Mouse (Mus musculus): ENCODE results near the gene Mamdc2. TPM values are rescaled to one million over a fixed set of nuclear protein-coding genes. Genes with fewer than 3 reads are reported as not detected.

Gene Mamdc2
- total and polyA plus RNA-seq, 3 experiments: not detected

DNA sequence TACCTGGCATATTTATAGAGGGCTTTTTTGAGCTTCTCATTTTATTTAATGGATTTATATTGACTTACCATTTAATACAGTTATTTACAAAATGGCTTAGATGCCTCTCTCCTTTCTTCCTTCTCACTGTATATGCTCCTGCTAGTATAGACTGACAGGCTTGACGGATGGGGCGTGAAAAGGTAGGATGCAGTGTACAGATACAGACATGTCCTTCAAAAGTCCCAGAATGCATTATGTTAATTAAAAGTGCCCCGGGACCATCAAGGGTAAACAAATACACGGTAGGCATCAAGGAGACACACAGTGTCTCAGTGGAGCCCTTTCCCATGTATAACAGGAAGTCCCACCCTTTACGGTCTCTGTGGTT is 130.3 kb downstream of the Mamdc2 start:
- no peak for TF ChIP-seq NRF1 (IDR thresholded peaks at IDR 0.05; ENCODE audit: insufficient read depth, low read depth, low read length, poor library complexity, severe bottlenecking)
- TF ChIP-seq POLR2A (IDR thresholded peaks at IDR 0.05; ENCODE audit: control insufficient read depth in 1 of 2, insufficient read depth in 1 of 2, low read depth in 1 of 2, low read length in 2 of 2, poor library complexity in 1 of 2): no peak
- no peak for TF ChIP-seq E2F4 (IDR thresholded peaks at IDR 0.05; ENCODE audit: borderline replicate concordance, low read depth, low read length)
- no peak for TF ChIP-seq RCOR1 (IDR thresholded peaks at IDR 0.05; ENCODE audit: low read depth, low read length)
- no peak for TF ChIP-seq GABPA (IDR thresholded peaks at IDR 0.05; ENCODE audit: low read depth, low read length)
- TF ChIP-seq NELFE (IDR thresholded peaks at IDR 0.05; ENCODE audit: low read depth, low read length): no peak
- TF ChIP-seq ZNF384 (IDR thresholded peaks at IDR 0.05; ENCODE audit: low read depth, low read length): no peak
- TF ChIP-seq MXI1 (IDR thresholded peaks at IDR 0.05; ENCODE audit: low read depth, low read length): no peak
- TF ChIP-seq ZC3H11A (IDR thresholded peaks at IDR 0.05; ENCODE audit: low read depth, low read length): no peak
- no peak for TF ChIP-seq BHLHE40 (IDR thresholded peaks at IDR 0.05; ENCODE audit: borderline replicate concordance, low read depth, low read length)
- DNase-seq (ENCODE audit: low read depth, low spot score): no peak
- Histone ChIP-seq H3K4me1 (ENCODE audit: control insufficient read depth in 1 of 2, insufficient read depth in 2 of 2, low read length in 2 of 2) (no peaks in the 10 kb centered on the region), H3K79me2 (ENCODE audit: control insufficient read depth, insufficient read depth, low read length, poor library complexity) (no peaks in the 10 kb centered on the region), H3K9me3 (replicated peaks; ENCODE audit: insufficient read depth, low read length) (no peaks in the 10 kb centered on the region), H3K36me3 (ENCODE audit: control insufficient read depth in 1 of 2, insufficient read depth in 2 of 2, low read length in 2 of 2) (no peaks in the 10 kb centered on the region), H3K9ac (ENCODE audit: control insufficient read depth, low read depth, low read length, poor library complexity, severe bottlenecking) (no peak overlapping the region), H3K27me3 (ENCODE audit: control insufficient read depth in 1 of 2, insufficient read depth in 2 of 2, low read length in 2 of 2) (no peaks in the 10 kb centered on the region), H3K27ac (ENCODE audit: control insufficient read depth, low read depth, low read length) (no peak overlapping the region), H3K4me3 (ENCODE audit: control insufficient read depth in 1 of 2, insufficient read depth in 1 of 2, low read depth in 2 of 2, low read length in 2 of 2) (no peak overlapping the region)

- Histone ChIP-seq H3K27ac (ENCODE audit: control insufficient read depth, low read depth, low read length) (no peak overlapping the region), H3K9ac (ENCODE audit: control insufficient read depth, low read depth, low read length, poor library complexity, severe bottlenecking) (no peak overlapping the region), H3K4me1 (ENCODE audit: control insufficient read depth in 1 of 2, insufficient read depth in 2 of 2, low read length in 2 of 2) (no peaks in the 10 kb centered on the region), H3K79me2 (ENCODE audit: control insufficient read depth, insufficient read depth, low read length, poor library complexity) (no peaks in the 10 kb centered on the region), H3K9me3 (replicated peaks; ENCODE audit: insufficient read depth, low read length) (no peaks in the 10 kb centered on the region), H3K36me3 (ENCODE audit: control insufficient read depth in 1 of 2, insufficient read depth in 2 of 2, low read length in 2 of 2) (no peaks in the 10 kb centered on the region), H3K27me3 (ENCODE audit: control insufficient read depth in 1 of 2, insufficient read depth in 2 of 2, low read length in 2 of 2) (no peaks in the 10 kb centered on the region), H3K4me3 (ENCODE audit: control insufficient read depth in 1 of 2, insufficient read depth in 1 of 2, low read depth in 2 of 2, low read length in 2 of 2) (no peak overlapping the region)
- DNase-seq (ENCODE audit: low read depth, low spot score): no peak
- no peak for TF ChIP-seq GABPA (IDR thresholded peaks at IDR 0.05; ENCODE audit: low read depth, low read length)
- no peak for TF ChIP-seq MAZ (IDR thresholded peaks at IDR 0.05; ENCODE audit: low read depth, low read length)
- no peak for TF ChIP-seq CTCF (IDR thresholded peaks at IDR 0.05 in 2 of 3, conservative IDR thresholded peaks at IDR 0.05 in 1 of 3; ENCODE audit: control insufficient read depth in 1 of 3, insufficient read depth in 1 of 3, low read depth in 2 of 3, low read length in 3 of 3, poor library complexity in 1 of 3, severe bottlenecking in 1 of 3)
- no peak for TF ChIP-seq KAT2A (conservative IDR thresholded peaks at IDR 0.05; ENCODE audit: low read depth, low read length)
- TF ChIP-seq TCF12 (IDR thresholded peaks at IDR 0.05; ENCODE audit: low read depth, low read length): no peak
- no peak for TF ChIP-seq E2F4 (IDR thresholded peaks at IDR 0.05; ENCODE audit: borderline replicate concordance, low read depth, low read length)
- no peak for TF ChIP-seq NELFE (IDR thresholded peaks at IDR 0.05; ENCODE audit: low read depth, low read length)
- no peak for TF ChIP-seq CHD1 (IDR thresholded peaks at IDR 0.05; ENCODE audit: low read depth, low read length)
- TF ChIP-seq SMC3 (IDR thresholded peaks at IDR 0.05; ENCODE audit: low read depth, low read length): no peak
- TF ChIP-seq ZKSCAN1 (IDR thresholded peaks at IDR 0.05; ENCODE audit: low read depth, low read length): no peak
- TF ChIP-seq ZC3H11A (IDR thresholded peaks at IDR 0.05; ENCODE audit: low read depth, low read length): no peak
- no peak for TF ChIP-seq ZMIZ1 (IDR thresholded peaks at IDR 0.05; ENCODE audit: low read depth, low read length)
- TF ChIP-seq POLR2A (IDR thresholded peaks at IDR 0.05; ENCODE audit: control insufficient read depth in 1 of 2, insufficient read depth in 1 of 2, low read depth in 1 of 2, low read length in 2 of 2, poor library complexity in 1 of 2): no peak
- TF ChIP-seq TAL1 (IDR thresholded peaks at IDR 0.05; ENCODE audit: low read length): no peak
- TF ChIP-seq ZNF384 (IDR thresholded peaks at IDR 0.05; ENCODE audit: low read depth, low read length): no peak
- TF ChIP-seq GATA1 (IDR thresholded peaks at IDR 0.05; ENCODE audit: low read depth, low read length): no peak
- TF ChIP-seq MAX (IDR thresholded peaks at IDR 0.05; ENCODE audit: low read length): no peak
- TF ChIP-seq SIN3A (IDR thresholded peaks at IDR 0.05; ENCODE audit: low read length): no peak
- no peak for TF ChIP-seq EP300 (IDR thresholded peaks at IDR 0.05; ENCODE audit: low read depth in 1 of 2, low read length in 2 of 2)
- TF ChIP-seq ETS1 (IDR thresholded peaks at IDR 0.05; ENCODE audit: low read depth, low read length): no peak
Observed at GRCm38 (mm10) chr19:23317295-23317988, 130.8 kb downstream of the Mamdc2 start.

Measured in MEL (cell line).